Mouse (Mus musculus): ENCODE measurements around the gene Gpha2. TPM values are rescaled to one million over a fixed set of nuclear protein-coding genes. Genes with fewer than 3 reads are reported as not detected.

Gene Gpha2
- polyA plus RNA-seq, 1 experiment = not detected

DNA sequence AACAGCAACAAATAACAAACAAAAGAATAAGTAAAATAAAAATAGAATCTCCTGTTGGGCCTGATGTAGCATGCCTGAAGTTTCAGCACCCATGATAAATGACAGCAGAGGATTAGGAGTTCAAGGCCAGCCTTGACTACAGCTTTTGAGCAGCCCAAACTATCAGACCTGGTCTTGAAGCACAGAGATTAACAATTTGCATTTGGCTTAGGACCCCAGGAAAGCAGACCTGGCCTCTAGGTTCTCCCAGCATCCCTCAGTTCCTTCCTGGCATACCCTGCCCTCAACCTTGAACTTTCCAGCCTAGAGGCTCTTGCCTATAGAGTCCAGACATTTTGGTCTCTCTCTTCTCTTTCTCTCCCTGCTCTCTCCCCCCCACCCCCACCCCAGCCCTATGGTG lies 12.6 kb downstream of the Gpha2 start:
- Histone ChIP-seq H3K9me3 (ENCODE audit: control insufficient read depth, low read length) (no peaks in the 10 kb centered on the region), H3K4me3 (replicated peaks) (no peak overlapping the region), H3K36me3 (ENCODE audit: control insufficient read depth) (peaks cover 7% of the 10 kb centered on the region), H3K4me1 (ENCODE audit: control insufficient read depth) (peaks cover 92% of the 10 kb centered on the region), H3K27me3 (ENCODE audit: control insufficient read depth) (no peaks in the 10 kb centered on the region)
- TF ChIP-seq GATA1 (IDR thresholded peaks at IDR 0.05; ENCODE audit: low read length) (no peak), TAL1 (IDR thresholded peaks at IDR 0.05; ENCODE audit: low read length) (no peak)

DNA sequence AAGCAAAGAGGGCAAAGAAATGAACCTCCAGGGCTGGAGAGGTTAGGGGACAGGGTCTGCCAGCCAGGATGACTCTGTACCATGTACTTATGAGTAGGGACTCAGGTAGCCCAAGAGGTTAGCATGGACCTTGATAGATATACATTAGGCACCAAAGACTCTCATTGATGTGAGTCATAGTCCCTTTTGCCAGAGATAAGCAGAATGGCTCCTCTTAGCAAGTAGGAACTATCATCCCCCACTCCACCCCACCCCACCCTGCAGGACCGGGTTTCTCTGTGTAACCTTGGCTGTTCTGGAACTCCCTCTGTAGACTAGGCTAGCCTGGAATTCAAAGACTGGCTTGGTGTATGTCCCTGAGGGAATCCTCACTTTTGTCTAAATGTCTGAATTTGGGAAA lies 14.0 kb downstream of the Gpha2 start:
- Histone ChIP-seq H3K4me3 (replicated peaks) (peak overlapping the region; percentile 73), H3K4me1 (ENCODE audit: control insufficient read depth) (peaks cover 79% of the 10 kb centered on the region), H3K9me3 (ENCODE audit: control insufficient read depth, low read length) (no peaks in the 10 kb centered on the region), H3K27me3 (ENCODE audit: control insufficient read depth) (no peaks in the 10 kb centered on the region), H3K36me3 (ENCODE audit: control insufficient read depth) (peaks cover 21% of the 10 kb centered on the region)
- TF ChIP-seq TAL1 (IDR thresholded peaks at IDR 0.05; ENCODE audit: low read length) (no peak), GATA1 (IDR thresholded peaks at IDR 0.05; ENCODE audit: low read length) (peak; percentile 61)

DNA sequence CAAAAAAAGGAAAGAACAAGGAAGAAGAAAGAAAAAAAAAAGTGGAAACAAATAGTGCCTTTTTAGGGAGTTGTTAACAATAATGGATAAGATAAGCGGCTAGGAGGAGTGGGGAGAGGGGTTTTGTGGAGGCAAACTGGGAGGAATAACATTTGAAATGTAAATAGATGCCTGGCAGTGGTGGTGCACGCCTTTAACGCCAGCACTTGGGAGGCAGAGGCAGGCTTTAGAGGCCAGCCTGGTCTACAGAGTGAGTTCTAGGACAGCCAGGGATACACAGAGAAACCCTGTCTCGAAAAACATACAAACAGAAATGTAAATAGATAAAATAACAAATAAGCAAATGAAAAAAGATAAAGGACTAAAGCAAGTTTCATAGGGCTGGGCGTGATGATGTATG lies 14.5 kb downstream of the Gpha2 start:
- peak overlapping the region; percentile 73 for H3K4me3 ChIP-seq (replicated peaks)
- TF ChIP-seq GATA1 (IDR thresholded peaks at IDR 0.05; ENCODE audit: low read length) (no peak), TAL1 (IDR thresholded peaks at IDR 0.05; ENCODE audit: low read length) (no peak)
- H3K9me3 ChIP-seq (ENCODE audit: control insufficient read depth, low read length) = no peaks in the 10 kb centered on the region
- peaks cover 27% of the 10 kb centered on the region for H3K36me3 ChIP-seq (ENCODE audit: control insufficient read depth)
- no peaks in the 10 kb centered on the region for H3K27me3 ChIP-seq (ENCODE audit: control insufficient read depth)
- H3K4me1 ChIP-seq (ENCODE audit: control insufficient read depth) = peaks cover 74% of the 10 kb centered on the region

DNA sequence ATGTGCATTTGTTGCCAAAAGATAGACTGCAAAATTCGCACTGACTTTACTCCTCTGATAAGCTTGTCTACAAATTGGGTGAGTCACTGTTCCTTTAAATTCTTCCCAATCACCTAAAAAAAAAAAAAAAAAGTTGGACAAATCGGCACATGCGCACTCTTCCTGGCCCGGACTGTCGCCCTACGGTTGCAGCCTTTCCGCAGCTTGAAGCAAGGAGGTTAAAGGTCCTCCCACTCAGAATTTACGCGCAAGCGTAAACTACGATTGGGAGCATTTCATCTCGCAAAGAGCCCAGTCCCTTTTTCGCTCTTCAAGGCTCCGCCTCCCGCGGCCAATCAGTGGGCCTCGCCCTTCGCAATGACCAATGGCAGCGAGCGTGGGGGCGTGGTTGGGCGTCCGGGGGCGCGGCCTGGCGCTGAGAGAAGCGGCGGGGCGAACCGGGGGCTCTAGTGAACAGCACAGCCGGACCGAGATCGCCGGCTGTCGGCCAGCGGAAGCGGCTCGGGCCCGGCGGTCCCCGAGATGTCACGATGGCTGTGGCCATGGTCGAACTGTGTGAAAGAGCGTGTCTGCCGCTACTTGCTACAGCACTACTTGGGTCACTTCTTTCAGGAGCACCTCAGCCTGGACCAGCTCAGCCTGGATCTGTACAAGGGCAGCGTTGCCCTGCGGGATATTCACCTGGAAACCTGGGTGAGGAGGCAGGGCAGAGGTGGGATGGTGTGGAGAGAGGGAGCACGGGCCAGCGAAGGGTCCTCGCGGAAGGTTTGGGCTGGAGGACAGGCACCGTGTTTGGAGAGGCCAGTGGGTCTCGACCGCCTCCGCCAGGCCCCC lies 15.3 kb downstream of the Gpha2 start, which contains the start of gene Atg2a:
Atg2a (plus strand) TSS at position 395 of the 834 bp plus-strand sequence.
- Histone ChIP-seq H3K27me3 (ENCODE audit: control insufficient read depth) (no peaks in the 10 kb centered on the region), H3K9me3 (ENCODE audit: control insufficient read depth, low read length) (no peaks in the 10 kb centered on the region), H3K4me3 (replicated peaks) (peak within 1 kb of the TSS; percentile 73), H3K4me1 (ENCODE audit: control insufficient read depth) (peaks cover 67% of the 10 kb centered on the region), H3K36me3 (ENCODE audit: control insufficient read depth) (peaks cover 35% of the 10 kb centered on the region)
- no peak for TF ChIP-seq GATA1 (IDR thresholded peaks at IDR 0.05; ENCODE audit: low read length)
- no peak for TF ChIP-seq TAL1 (IDR thresholded peaks at IDR 0.05; ENCODE audit: low read length)

DNA sequence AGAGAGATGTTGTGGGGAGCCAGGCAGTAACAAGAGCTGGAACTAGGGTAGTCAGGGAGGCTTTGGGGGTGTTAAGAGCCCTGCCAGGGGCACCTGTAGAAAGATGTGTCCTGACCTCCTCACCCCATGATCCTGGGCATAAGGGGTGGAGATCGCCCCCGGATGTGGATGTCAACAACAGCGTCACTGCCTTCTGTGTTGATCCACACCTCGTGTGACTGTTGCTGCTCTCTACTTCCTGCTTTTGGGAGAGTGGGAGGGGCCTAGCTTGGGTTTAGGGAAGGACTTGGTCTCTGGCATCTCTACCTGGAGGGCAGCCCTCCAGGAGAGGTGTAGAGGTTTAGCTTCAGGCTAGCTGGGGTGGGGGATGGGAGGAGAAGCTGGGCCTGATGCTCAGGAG lies 16.1 kb downstream of the Gpha2 start:
- TF ChIP-seq GATA1 (IDR thresholded peaks at IDR 0.05; ENCODE audit: low read length) (no peak), TAL1 (IDR thresholded peaks at IDR 0.05; ENCODE audit: low read length) (no peak)
- H3K27me3 ChIP-seq (ENCODE audit: control insufficient read depth) = no peaks in the 10 kb centered on the region

DNA sequence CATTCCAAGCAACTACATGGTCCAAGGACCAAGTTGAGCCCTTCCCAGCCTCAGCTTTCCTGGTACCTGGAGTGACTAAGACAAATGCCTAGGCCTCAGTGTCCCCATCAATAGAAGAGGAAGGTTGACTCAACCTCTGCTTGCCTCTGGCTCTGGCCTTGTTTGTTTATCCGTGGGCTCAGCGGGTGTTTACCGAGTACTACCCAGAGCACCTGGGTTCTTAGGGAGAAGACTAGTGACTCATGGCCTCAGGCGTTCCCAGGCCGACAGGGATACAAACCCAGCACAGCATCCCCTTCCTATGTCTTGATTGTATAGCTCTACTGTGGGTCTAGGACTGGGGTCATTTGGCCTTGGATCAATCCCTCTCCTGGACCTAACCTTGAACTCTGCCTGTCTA lies 17.0 kb downstream of the Gpha2 start:
- Histone ChIP-seq H3K36me3 (ENCODE audit: control insufficient read depth) (peaks cover 52% of the 10 kb centered on the region), H3K4me3 (replicated peaks) (peak overlapping the region; percentile 73), H3K27me3 (ENCODE audit: control insufficient read depth) (no peaks in the 10 kb centered on the region)

More for the DNA sequence above, 16.1 kb downstream of the Gpha2 start:
- Histone ChIP-seq H3K36me3 (ENCODE audit: control insufficient read depth) (peaks cover 43% of the 10 kb centered on the region), H3K4me3 (replicated peaks) (peak overlapping the region; percentile 73), H3K4me1 (ENCODE audit: control insufficient read depth) (peaks cover 59% of the 10 kb centered on the region), H3K9me3 (ENCODE audit: control insufficient read depth, low read length) (no peaks in the 10 kb centered on the region)

DNA sequence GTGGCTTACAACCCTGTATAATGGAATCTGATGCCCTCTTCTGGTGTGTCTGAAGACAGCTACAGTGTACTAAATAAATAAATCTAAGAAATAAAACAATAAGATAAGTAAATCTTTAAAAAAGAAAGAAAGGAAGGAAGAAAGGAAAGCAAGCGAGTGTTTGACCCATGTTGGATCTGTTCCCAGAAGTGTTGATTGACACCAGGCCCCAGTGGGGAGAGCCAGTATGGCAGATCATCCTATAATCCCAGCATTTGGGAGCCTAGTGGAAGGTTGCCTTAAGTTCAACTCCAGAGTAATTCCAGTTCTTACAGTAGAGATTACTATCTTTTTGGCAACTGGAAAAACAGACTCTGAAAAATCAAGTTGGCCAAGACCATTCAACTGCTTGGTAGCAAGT lies 19.6 kb downstream of the Gpha2 start:
- no peak for TF ChIP-seq TAL1 (IDR thresholded peaks at IDR 0.05; ENCODE audit: low read length)
- TF ChIP-seq GATA1 (IDR thresholded peaks at IDR 0.05; ENCODE audit: low read length) = no peak

More for the DNA sequence above, 17.0 kb downstream of the Gpha2 start:
- H3K9me3 ChIP-seq (ENCODE audit: control insufficient read depth, low read length) = peaks cover 5% of the 10 kb centered on the region
- H3K4me1 ChIP-seq (ENCODE audit: control insufficient read depth) = peaks cover 51% of the 10 kb centered on the region
- TF ChIP-seq TAL1 (IDR thresholded peaks at IDR 0.05; ENCODE audit: low read length) (no peak), GATA1 (IDR thresholded peaks at IDR 0.05; ENCODE audit: low read length) (no peak)

DNA sequence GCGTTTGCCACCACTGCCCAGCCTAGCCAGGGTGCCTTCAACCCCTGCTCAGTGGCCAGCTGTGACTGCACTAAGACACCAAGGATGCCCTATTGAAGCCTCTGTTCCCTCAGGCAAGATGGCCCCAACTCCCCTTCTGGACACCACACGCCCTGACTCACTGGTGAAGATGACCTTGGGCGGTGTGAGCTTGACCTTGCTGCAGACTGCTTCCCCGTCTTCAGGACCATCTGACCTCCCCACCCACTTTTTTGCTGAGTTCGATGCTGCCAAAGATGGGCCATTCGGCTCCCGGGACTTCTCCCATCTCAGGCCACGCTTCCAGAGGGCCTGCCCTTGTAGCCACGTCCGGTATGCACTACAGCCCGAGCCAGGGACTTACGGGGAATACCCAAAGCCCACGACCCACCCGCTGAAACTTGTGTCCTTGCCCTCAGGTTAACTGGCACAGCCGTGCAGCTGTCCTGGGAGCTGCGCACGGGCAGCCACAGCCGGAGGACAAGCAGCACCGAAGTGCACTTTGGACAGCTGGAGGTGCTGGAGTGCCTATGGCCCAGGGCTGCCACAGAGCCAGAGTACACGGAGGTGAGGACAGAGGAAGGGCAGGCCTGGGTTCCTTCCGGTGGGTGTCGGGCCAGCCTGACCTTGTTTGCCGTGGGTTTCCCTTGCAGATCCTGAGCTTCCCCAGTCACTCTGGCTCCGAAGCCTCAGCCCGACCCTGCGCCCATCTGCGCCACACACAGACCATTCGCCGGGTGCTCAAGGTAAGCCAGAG lies 21.5 kb downstream of the Gpha2 start:
- H3K36me3 ChIP-seq (ENCODE audit: control insufficient read depth) = peaks cover 91% of the 10 kb centered on the region
- no peak for TF ChIP-seq TAL1 (IDR thresholded peaks at IDR 0.05; ENCODE audit: low read length)
- no peak for TF ChIP-seq GATA1 (IDR thresholded peaks at IDR 0.05; ENCODE audit: low read length)

More for the DNA sequence above, 19.6 kb downstream of the Gpha2 start:
- H3K9me3 ChIP-seq (ENCODE audit: control insufficient read depth, low read length) = peaks cover 11% of the 10 kb centered on the region
- peaks cover 73% of the 10 kb centered on the region for H3K36me3 ChIP-seq (ENCODE audit: control insufficient read depth)
- peaks cover 26% of the 10 kb centered on the region for H3K4me1 ChIP-seq (ENCODE audit: control insufficient read depth)
- H3K4me3 ChIP-seq (replicated peaks) = no peak overlapping the region
- H3K27me3 ChIP-seq (ENCODE audit: control insufficient read depth) = no peaks in the 10 kb centered on the region

DNA sequence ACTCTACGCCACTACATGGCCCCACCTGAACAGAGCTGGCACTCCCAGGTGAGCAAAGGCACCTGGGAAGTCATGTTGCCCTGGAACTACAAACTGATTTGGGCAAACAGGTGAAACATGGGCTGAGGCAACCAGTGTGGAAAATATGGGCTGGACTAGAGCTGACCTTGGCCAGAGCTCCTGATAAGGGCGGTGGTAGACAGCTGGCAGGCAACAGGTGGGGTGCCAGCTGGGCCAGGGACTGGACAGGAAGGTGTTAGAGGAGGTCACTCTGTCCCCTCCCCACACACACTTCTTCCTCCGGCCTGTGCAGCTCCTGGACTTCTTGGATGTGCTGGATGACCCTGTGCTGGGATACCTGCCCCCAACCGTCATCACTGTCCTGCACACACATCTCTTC lies 26.8 kb downstream of the Gpha2 start:
- Histone ChIP-seq H3K9me3 (ENCODE audit: control insufficient read depth, low read length) (peaks cover 8% of the 10 kb centered on the region), H3K4me1 (ENCODE audit: control insufficient read depth) (no peaks in the 10 kb centered on the region; the same call in 1 of the 2 replicates), H3K4me3 (replicated peaks) (no peak overlapping the region), H3K36me3 (ENCODE audit: control insufficient read depth) (peaks cover 94% of the 10 kb centered on the region), H3K27me3 (ENCODE audit: control insufficient read depth) (no peaks in the 10 kb centered on the region)
- TF ChIP-seq GATA1 (IDR thresholded peaks at IDR 0.05; ENCODE audit: low read length) (no peak), TAL1 (IDR thresholded peaks at IDR 0.05; ENCODE audit: low read length) (no peak)

More for the DNA sequence above, 21.5 kb downstream of the Gpha2 start:
- H3K4me3 ChIP-seq (replicated peaks) = no peak overlapping the region
- H3K27me3 ChIP-seq (ENCODE audit: control insufficient read depth) = no peaks in the 10 kb centered on the region
- H3K9me3 ChIP-seq (ENCODE audit: control insufficient read depth, low read length) = peaks cover 11% of the 10 kb centered on the region
- peaks cover 11% of the 10 kb centered on the region for H3K4me1 ChIP-seq (ENCODE audit: control insufficient read depth)
